Mouse (Mus musculus) telencephalon, adult 2 months (tissue): ENCODE measurements around the gene Fryl.

ENCODE experiments used
- DNase-seq: peaks from one replicate; pipeline ENCODE4 v3.0.0-alpha.2; 2011; ENCODE audit warnings: low read depth, low spot score

Fryl gene

GRCm38 (mm10) chr5:73256352-73257065 is at the start of gene Fryl:
Fryl (minus strand) TSS chr5:73256619.
- peak; percentile 99 for DNase-seq

DNA sequence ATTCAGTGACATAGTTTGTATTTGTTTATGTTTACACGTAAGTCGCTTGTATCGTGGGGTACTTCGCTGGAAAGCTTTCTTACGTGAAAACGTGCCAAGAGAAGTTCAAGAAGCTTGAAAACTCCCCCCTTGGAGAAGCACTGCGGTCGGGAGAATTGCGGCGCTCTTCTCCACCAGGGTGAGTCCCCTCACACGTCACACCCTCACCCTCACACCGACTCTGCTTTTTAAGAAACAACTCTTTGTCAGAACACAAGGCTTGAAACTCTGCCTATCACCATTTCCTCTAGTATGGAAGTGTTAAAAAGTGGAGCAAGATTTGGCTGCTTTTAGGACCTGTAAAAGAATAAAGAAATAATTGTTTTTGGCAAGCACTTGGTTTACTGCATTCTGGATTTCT is 48.1 kb upstream of the Fryl start:
- DNase-seq, result no peak

DNA sequence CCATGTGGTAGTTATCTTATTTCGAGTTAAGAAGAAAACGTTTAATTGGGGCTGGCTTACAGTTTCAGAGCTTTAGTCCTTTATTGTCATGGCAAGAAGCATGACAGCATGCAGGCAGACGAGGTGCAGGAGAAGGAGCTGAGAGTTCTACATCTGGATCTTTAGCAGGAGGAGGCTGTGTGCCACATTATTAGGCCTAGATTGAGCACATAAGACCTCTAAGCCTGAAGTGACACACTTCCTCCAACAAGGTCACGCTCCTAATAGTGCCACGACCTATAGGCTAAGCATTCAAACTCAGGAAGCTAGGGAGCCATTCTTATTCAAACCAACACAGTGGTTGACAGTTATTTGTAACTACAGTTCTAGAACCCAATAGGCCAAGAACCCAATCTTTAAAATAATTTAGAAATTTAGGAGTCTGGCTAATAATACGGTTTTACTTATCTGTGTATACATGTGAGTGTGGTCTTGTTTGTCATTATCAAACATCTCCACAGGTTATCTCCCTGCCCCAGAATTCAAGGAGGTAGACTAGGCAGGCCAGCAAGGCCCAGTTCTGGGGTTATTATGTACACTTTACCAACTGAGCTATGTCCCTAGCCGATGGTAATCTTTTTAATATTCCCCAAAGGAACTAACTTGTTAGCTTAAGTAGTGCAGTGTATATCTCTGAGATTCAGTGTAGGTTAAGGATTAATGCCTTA is 45.3 kb upstream of the Fryl start:
- DNase-seq, result no peak

GRCm38 (mm10) chr5:73295916-73296315 is 39.5 kb upstream of the Fryl start:
- no peak for DNase-seq

- no peak for DNase-seq
Measured at GRCm38 (mm10) chr5:73295016-73295415, 38.6 kb upstream of the Fryl start.

GRCm38 (mm10) chr5:73293458-73293827 is 37.0 kb upstream of the Fryl start:
- no peak for DNase-seq

DNA sequence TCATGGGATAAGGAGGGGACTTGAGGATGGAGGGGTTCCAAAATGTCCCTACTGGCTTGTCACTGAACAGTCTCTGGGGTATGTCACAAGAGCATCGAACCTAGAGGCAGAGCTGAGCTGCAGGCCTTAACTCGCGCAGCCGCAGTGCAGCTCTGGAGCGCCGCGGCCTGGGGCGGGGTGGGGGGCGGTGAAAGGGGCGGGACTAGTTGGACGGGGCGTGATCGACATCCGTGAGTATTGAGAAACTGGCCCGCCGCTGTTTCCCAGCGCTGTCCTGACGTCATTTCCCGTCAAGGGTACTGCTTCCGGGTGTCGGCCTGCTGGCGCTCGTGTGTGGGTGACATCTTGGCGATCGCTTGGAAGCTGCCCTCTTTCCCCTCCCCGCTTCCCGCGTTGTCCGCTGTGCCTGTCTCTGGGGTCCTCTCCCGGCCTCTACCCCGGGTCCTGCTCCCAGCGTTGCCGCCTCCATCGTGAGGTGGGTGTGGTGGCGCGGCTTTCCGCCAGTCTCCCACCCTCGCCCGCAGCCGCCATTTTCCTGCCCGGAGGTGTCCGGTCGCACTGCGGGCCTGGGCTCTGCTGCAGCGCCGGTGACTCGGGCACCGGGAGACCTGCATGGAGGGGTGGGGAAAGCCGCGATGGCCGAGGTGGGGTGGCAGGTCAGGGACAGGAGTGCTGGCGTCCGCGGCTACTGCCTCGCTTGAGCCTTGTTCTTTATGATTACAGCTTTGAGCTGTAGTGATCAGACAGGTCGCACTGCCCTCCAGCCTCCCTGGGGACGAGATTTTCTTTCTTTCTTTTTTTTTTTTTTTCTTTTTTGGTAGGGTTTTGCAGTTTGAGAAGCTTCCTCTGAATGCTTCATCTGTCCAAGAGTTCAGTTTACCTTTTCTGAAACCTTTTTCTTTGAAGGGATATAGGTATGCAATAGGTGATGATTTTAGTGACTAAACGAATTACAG is 36.4 kb upstream of the Fryl start, which contains the start of gene Ociad1:
Gene Ociad1, plus strand, starts transcription at position 283 of the 956 bp plus-strand sequence.
- DNase-seq, result peak; percentile 97

DNA sequence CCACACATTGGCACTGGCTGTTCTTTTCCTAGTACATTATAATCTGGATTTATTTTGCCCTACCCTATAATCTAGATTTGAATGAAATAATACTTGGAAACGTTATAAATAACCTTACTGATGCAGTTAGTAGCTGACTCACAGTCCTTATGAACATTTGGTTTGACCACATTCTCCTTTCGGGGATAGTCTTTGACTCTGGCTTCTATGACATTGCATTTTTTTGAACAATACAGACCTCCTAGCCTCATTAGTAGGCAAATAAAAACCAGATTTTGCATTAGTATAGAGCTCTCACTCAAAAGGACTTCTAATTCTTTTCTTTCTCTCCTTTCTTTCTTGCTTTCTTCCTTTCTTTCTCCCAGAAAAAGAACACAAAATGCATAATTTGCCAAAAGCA is 33.5 kb upstream of the Fryl start:
- DNase-seq, result no peak

DNA sequence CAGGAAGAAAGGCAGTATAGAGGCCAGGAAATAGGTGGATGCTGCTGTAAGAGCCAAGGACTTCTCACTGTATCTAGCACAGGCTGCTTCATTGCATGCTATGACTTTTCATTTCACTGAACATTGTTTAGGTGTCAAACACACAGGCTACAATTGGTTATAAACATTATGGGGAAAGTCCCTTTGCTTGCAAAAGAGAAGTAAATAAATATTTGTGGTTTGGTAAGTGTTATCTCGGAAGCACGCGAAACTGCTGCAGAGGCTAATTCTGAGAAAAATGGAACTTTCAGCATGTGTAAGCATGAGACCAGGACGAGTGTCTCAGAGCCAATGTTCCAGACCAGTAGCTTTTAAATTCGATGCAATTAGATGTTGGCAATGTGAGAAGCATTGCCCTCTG is 30.2 kb upstream of the Fryl start:
- no peak for DNase-seq

GRCm38 (mm10) chr5:73285470-73285978 is 29.1 kb upstream of the Fryl start:
- no peak for DNase-seq

DNA sequence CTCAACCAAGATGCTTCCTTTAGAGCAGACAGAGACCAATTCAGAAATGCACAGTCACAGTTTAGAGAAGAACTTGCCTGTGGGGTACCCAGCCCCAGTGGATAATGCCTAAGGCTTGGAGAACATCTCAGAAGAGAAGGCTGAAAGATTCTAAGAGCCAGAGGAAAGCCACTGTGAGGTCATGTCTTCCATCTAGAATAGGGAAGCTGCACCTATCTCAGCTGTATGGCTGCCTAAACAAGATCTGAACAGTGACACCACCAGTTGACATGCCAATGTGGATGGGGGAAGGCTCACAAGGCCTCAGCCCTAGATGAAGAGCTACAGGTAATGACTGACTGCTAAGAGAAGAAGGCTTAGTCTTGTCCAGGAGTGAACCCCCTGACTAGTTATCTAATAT is 27.6 kb upstream of the Fryl start:
- DNase-seq, result no peak

- DNase-seq, result no peak
Measured at GRCm38 (mm10) chr5:73280567-73280850, 24.1 kb upstream of the Fryl start.

DNA sequence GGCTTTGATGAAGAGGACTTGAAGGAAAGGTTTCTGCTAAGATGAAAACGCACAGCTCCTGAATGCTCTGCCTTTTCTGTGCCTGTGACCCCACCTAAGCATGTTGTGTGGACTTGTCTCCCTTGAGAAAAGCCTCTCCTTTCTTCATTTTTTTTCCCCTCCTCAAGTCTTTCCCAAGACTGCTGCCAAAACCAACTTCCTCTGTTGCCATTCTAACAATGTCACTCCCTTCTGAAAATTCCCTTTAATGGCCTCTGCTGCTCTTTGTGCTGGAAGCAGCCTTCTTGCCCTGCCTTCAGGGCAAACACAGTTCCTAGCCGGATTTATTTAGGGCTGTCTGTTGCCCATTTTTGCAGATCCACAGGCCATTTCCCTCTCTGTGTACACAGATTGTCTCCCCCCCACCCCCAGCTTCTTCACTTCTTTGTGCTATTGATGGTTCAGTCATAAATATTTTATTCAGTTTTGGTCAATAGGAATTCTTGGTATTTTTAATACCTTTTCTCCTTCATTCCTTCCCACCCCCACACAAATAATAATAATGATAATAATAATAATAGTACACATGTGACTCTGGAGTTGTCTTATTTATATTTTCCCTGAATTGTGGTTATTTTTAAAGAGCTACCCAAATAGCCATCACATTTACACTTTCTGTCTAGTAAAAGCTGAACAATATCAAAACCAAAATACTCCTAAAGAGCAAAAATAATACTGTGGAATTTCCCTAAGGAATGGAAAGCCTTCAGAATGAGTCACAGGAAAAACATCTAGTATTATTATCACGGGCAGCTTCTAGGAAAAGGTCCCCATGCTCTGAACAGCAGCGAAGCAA is 23.5 kb upstream of the Fryl start:
- DNase-seq, result no peak

- no peak for DNase-seq
Measured at GRCm38 (mm10) chr5:73279190-73279589, 22.8 kb upstream of the Fryl start.

DNA sequence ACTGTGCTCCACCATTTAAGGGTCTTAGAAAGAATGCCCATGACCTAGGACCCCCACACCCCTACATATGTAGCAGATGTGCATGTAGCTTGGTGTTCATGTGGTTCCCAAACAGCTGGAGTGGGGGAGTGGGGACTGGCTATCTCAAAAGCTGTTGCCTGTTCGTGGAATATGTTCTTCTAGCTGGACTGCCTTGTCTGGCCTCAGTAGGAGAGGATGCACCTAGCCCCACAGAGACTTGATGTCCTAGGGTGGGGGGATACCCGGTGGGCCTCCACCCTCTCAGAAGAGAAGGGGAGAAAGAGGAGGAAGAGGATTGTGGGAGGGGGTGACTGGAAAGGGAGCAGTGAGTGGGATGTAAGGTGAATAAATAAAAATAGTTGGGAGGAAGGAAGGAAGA is 18.5 kb upstream of the Fryl start:
- no peak for DNase-seq

DNA sequence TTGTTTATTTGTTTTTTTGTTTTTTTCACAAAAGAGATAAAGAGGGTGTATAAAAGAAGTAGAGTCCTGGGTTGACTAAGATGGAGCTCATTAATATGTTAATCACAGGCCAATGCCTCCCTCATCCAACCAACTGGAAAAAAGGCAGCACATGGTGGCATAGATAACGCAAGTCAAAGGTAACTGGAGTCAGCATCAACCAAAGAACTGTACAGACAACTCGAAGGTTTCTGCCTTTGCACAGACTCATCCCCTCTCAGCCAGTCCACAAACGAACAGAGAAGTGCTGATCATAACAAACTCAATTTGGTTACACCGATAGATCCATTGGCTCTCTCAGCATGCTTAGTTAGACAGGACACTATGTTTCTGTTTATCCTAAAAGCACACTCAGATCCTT is 16.8 kb upstream of the Fryl start:
- DNase-seq, result no peak

DNA sequence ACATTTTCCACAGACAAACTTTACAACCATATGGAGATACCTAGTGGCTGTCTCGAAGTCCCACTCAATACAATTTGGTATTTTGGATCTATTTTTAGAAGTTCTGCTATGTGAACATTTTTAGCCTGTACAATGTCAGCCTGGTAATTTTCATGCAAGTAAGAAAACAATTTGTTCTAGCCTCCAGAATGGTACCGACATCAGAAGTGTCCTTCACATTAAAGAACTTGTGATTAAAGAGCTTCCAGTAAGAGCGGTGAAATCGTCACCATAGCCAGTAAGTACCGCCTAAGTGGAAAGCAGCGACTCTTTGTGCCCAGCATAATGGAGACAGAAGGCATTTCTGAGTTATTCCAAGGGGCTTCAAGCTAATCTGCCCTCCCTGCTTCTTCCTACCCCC is 14.2 kb upstream of the Fryl start:
- DNase-seq, result peak; percentile 58

DNA sequence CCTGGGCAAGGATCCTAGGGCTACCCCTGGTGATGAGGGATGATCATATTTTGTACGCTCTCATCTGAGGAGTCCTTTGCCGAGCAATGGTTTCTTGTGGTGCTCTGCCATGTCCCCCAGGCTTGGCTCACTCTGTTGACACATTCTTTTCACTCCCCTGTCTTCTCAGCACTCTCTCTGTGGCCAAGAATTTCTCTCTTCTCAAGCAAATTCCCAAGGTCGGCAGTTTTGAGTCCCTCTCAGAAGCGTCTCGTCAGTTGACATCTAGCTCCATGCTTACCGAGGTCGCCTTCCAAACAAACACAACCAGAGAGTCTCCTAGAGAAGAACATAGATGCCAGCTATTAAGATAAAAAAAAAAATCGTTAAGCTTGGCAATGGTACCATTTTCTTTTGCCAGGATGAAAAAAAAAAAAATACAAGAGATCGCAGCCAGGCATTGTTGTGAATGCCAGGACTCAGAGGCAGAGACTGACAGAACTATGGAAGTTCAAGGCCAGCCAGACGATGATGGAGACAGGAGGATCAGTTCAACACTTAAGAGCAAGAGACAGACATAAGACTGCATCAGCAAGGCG is 12.3 kb upstream of the Fryl start:
- DNase-seq, result no peak

DNA sequence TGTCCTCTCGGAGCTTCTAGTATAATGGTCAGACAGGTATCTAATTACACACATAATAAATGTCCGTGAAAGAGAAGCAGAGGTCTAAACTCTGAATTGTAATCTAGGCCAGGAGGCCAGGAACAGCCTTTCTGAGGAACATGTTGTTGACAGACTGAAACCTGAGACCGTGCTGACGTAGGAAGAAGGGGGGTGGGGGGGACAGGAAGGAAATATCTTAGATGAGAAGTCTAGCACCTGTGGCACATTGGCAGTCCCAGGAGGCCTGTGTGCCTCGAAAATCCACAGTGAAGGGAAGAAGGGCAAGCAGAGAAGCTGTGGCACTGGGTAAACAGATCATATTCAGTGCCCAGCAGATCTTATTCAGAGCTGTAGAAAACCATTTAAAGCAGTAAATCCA is 9.0 kb upstream of the Fryl start:
- DNase-seq, result no peak

- DNase-seq, result no peak
Measured at GRCm38 (mm10) chr5:73264122-73264521, 7.7 kb upstream of the Fryl start.

- DNase-seq, result no peak
Measured at GRCm38 (mm10) chr5:73257723-73258122, 1.3 kb upstream of the Fryl start.
